41 mouse cellular contexts compared by ENCODE assay signal in genomic region chr1:175970710-175971109, GRCm38 (mm10). TPM values are rescaled to one million over a fixed set of nuclear protein-coding genes. Genes with fewer than 3 reads are reported as not detected.
DNase-seq lines count a peak whose midpoint lies in the region; ATAC-seq lines count a peak whose summit lies in the region.
"Had no signal": no experiment of that assay in that cellular context is flagged by ENCODE, and none has a peak within 500 bp of the region (broad histone marks: within the 10 kb centered on the region; RNA-seq: fewer than 3 reads in every experiment).

No protein-coding gene starts in this region.

- no peak overlapping the region for H3K4me3 ChIP-seq in forebrain, embryonic 15.5 days
- no peak overlapping the region for H3K4me3 ChIP-seq in forebrain, embryonic 12.5 days (replicated peaks)
- H3K4me3 ChIP-seq: embryonic facial prominence, embryonic 12.5 days; heart, adult 2 months; heart, embryonic 12.5 days; intestine, embryonic 15.5 days; layer of hippocampus, adult 2 months; left cerebral cortex, adult 2 months; liver, embryonic 12.5 days; midbrain, embryonic 12.5 days; myocyte; neural tube, embryonic 12.5 days had no signal

- no peaks in the 10 kb centered on the region for H3K36me3 ChIP-seq in forebrain, embryonic 15.5 days
- no peaks in the 10 kb centered on the region for H3K36me3 ChIP-seq in forebrain, embryonic 12.5 days (replicated peaks)
- H3K36me3 ChIP-seq: embryonic facial prominence, embryonic 12.5 days; G1E; heart, embryonic 12.5 days; intestine, embryonic 15.5 days; liver, embryonic 12.5 days; midbrain, embryonic 12.5 days; neural tube, embryonic 12.5 days had no signal

- ATAC-seq in forebrain, embryonic 15.5 days (replicated peaks) = peak; percentile 77; the same call in 1 of the 2 replicates
- no peak for ATAC-seq in forebrain, embryonic 12.5 days (ENCODE audit: low FRiP score)
- ATAC-seq: hindbrain, embryonic 16.5 days; intestine, embryonic 15.5 days; liver, embryonic 12.5 days; liver, postnatal 0 days had no signal

- intact Hi-C loops in left cerebral cortex, postnatal 4 days (cut with DNase I) = no loop called here
- intact Hi-C loops in left cerebral cortex, postnatal 36 days (cut with DNase I) = no loop called here

- H3K9ac ChIP-seq in forebrain, embryonic 15.5 days (replicated peaks) = no peak overlapping the region
- H3K9ac ChIP-seq in forebrain, embryonic 12.5 days = no peak overlapping the region
- H3K9ac ChIP-seq: embryonic facial prominence, embryonic 12.5 days; heart, embryonic 12.5 days; intestine, embryonic 15.5 days; liver, embryonic 12.5 days; liver, postnatal 0 days; midbrain, embryonic 12.5 days; neural tube, embryonic 12.5 days had no signal

- H3K27me3 ChIP-seq in forebrain, embryonic 15.5 days = no peaks in the 10 kb centered on the region
- H3K27me3 ChIP-seq in forebrain, embryonic 12.5 days = no peaks in the 10 kb centered on the region
- H3K27me3 ChIP-seq: embryonic facial prominence, embryonic 12.5 days; heart, embryonic 12.5 days; intestine, embryonic 15.5 days; liver, embryonic 12.5 days; midbrain, embryonic 12.5 days; neural tube, embryonic 12.5 days had no signal

- DNase-seq in cerebellum, postnatal 10 days = peak; percentile 57 to 75
- DNase-seq in cerebellum, adult 8-10 months = no peak
- DNase-seq in left cerebral cortex, postnatal 4 days = peak; percentile 18
- no peak for DNase-seq in left cerebral cortex, postnatal 36 days (ENCODE audit: low spot score in 2 of 2)
- peak; percentile 36 to 42 for DNase-seq in right cerebral cortex, postnatal 10 days (ENCODE audit: low spot score in 2 of 2)
- DNase-seq in right cerebral cortex, adult 2 months (ENCODE audit: low spot score in 2 of 2) = no peak
- DNase-seq: adrenal gland, adult 8-10 months; cerebellum, adult 9-11 months; embryo, embryonic 11 days; heart, adult 2 months; heart, postnatal 4 days; kidney, adult 2 months; kidney, postnatal 36 days; liver, postnatal 0 days; lung, postnatal 36 days; right cerebral cortex, postnatal 25 days; thymus, postnatal 14 days had no signal

- WGBS in forebrain, embryonic 15.5 days = 28% methylated on average over 5 of the region's 5 CpGs
- 49% methylated on average over 5 of the region's 5 CpGs for WGBS in forebrain, embryonic 12.5 days

- no peaks in the 10 kb centered on the region for H3K9me3 ChIP-seq in forebrain, embryonic 15.5 days
- H3K9me3 ChIP-seq in forebrain, embryonic 12.5 days = no peaks in the 10 kb centered on the region
- H3K9me3 ChIP-seq: embryonic facial prominence, embryonic 12.5 days; heart, embryonic 12.5 days; intestine, embryonic 15.5 days; liver, embryonic 12.5 days; midbrain, embryonic 12.5 days; neural tube, embryonic 12.5 days had no signal

- H3K4me1 ChIP-seq in forebrain, embryonic 15.5 days = peaks cover 5% of the 10 kb centered on the region; the same call in 1 of the 2 replicates
- H3K4me1 ChIP-seq in forebrain, embryonic 12.5 days = no peaks in the 10 kb centered on the region
- H3K4me1 ChIP-seq: embryonic facial prominence, embryonic 12.5 days; heart, embryonic 12.5 days; intestine, embryonic 15.5 days; liver, embryonic 12.5 days; midbrain, embryonic 12.5 days; neural tube, embryonic 12.5 days had no signal

- H3K27ac ChIP-seq in forebrain, embryonic 15.5 days (replicated peaks) = no peak overlapping the region
- H3K27ac ChIP-seq in forebrain, embryonic 12.5 days = no peak overlapping the region
- H3K27ac ChIP-seq: embryonic facial prominence, embryonic 12.5 days; heart, adult 2 months; intestine, embryonic 15.5 days; layer of hippocampus, adult 2 months; left cerebral cortex, adult 2 months; liver, embryonic 12.5 days; midbrain, embryonic 12.5 days; neural tube, embryonic 12.5 days had no signal

- no peak overlapping the region for H3K4me2 ChIP-seq in forebrain, embryonic 15.5 days (replicated peaks)
- no peak overlapping the region for H3K4me2 ChIP-seq in forebrain, embryonic 12.5 days
- H3K4me2 ChIP-seq: embryonic facial prominence, embryonic 12.5 days; heart, embryonic 12.5 days; intestine, embryonic 15.5 days; liver, embryonic 12.5 days; midbrain, embryonic 12.5 days; neural tube, embryonic 12.5 days had no signal

RNA-seq across cellular contexts. Expression of gene Rbm8a2, which starts 8.2 kb away (rescaled TPM):
- 0.37 and 0.46 TPM in 2 replicates for polyA plus RNA-seq in forebrain, embryonic 15.5 days (2015; fragmentation: Nextera tagmentation; extraction: Ambion mirVana)
- 0.85 and 1.00 TPM in 2 replicates for polyA plus RNA-seq in forebrain, embryonic 12.5 days (2016; fragmentation: Nextera tagmentation; extraction: Ambion mirVana)
- under 1 TPM in 1 of 2 experiments, not detected in 1; 0.38 TPM for total RNA-seq in left cerebral cortex, postnatal 4 days (2021)
- under 1 TPM in 1 of 2 experiments, not detected in 1; 0.32 TPM for total RNA-seq in left cerebral cortex, postnatal 36 days (2021)
- total RNA-seq: gastrocnemius, adult 8-10 months; heart, adult 2 months; heart, postnatal 4 days; layer of hippocampus, adult 2 months; layer of hippocampus, postnatal 14 days had no signal
- polyA plus RNA-seq: heart, adult 2 months; heart, postnatal 0 days; kidney, adult 2 months had no signal

RNA-seq across cellular contexts. Expression of gene Gm38100, which starts 50.6 kb away (rescaled TPM):
- not detected in 2 replicates for polyA plus RNA-seq in forebrain, embryonic 15.5 days (2015; fragmentation: Nextera tagmentation; extraction: Ambion mirVana)
- 0.10 and 0.51 TPM in 2 replicates for polyA plus RNA-seq in forebrain, embryonic 12.5 days (2016; fragmentation: Nextera tagmentation; extraction: Ambion mirVana)
- not detected for total RNA-seq in left cerebral cortex, postnatal 4 days (2021)
- not detected for total RNA-seq in left cerebral cortex, postnatal 36 days (2021)
- total RNA-seq: adrenal gland, adult 8-10 months; gastrocnemius, adult 8-10 months; gastrocnemius, postnatal 4 days; heart, adult 2 months; heart, postnatal 4 days; layer of hippocampus, adult 2 months; layer of hippocampus, postnatal 14 days; left cerebral cortex, adult 2 months; left cerebral cortex, postnatal 25 days; megakaryocyte, adult 5-6 weeks had no signal
- polyA plus RNA-seq: G1E; heart, adult 2 months; heart, embryonic 12.5 days; hindbrain, embryonic 16.5 days; intestine, embryonic 15.5 days; kidney, adult 2 months; kidney, embryonic 16.5 days; limb, embryonic 14.5 days; liver, embryonic 12.5 days; liver, postnatal 0 days; lung, embryonic 16.5 days; myocyte; neural tube, embryonic 12.5 days; stomach, embryonic 16.5 days; urinary bladder, adult 2 months had no signal

Comparison
In these comparisons a context has a peak if more than half of its experiments do, and no peak if none do; other contexts are left out.
1. DNase-seq: peak in cerebellum, postnatal 10 days (2 of 2), left cerebral cortex, postnatal 4 days (single experiment) and right cerebral cortex, postnatal 10 days (2 of 2); none in cerebellum, adult 8-10 months (single experiment), left cerebral cortex, postnatal 36 days (0 of 2) and right cerebral cortex, adult 2 months (0 of 2).